Mouse (Mus musculus): ENCODE measurements around the gene Otub1.

The Otub1 gene

GRCm38 (mm10) chr19:7209907-7210646, 4.0 kb upstream of the Otub1 start:
- no peak for DNase-seq (ENCODE audit: low read depth, low spot score)

- DNase-seq (ENCODE audit: low read depth, low spot score), result no peak
Measured at GRCm38 (mm10) chr19:7205326-7205725, 790 bp downstream of the Otub1 start.

GRCm38 (mm10) chr19:7204898-7205297, 1.2 kb downstream of the Otub1 start:
- no peak for DNase-seq (ENCODE audit: low read depth, low spot score)

- DNase-seq (ENCODE audit: low read depth, low spot score), result no peak
Measured at GRCm38 (mm10) chr19:7200427-7200826, 5.7 kb downstream of the Otub1 start.

- no peak for DNase-seq (ENCODE audit: low read depth, low spot score)
Measured at GRCm38 (mm10) chr19:7199089-7199488, 7.0 kb downstream of the Otub1 start.

- DNase-seq (ENCODE audit: low read depth, low spot score), result no peak
Measured at GRCm38 (mm10) chr19:7197445-7197844, 8.7 kb downstream of the Otub1 start.

- DNase-seq (ENCODE audit: low read depth, low spot score), result peak; percentile 61
Measured at GRCm38 (mm10) chr19:7196741-7197270, 9.3 kb downstream of the Otub1 start.

- DNase-seq (ENCODE audit: low read depth, low spot score), result no peak
Measured at GRCm38 (mm10) chr19:7195900-7196728, 10.0 kb downstream of the Otub1 start.

GRCm38 (mm10) chr19:7192561-7192967, 13.6 kb downstream of the Otub1 start:
- no peak for DNase-seq (ENCODE audit: low read depth, low spot score)

- DNase-seq (ENCODE audit: low read depth, low spot score), result no peak
Measured at GRCm38 (mm10) chr19:7191639-7192038, 14.5 kb downstream of the Otub1 start.

GRCm38 (mm10) chr19:7190986-7191385, 15.1 kb downstream of the Otub1 start:
- DNase-seq (ENCODE audit: low read depth, low spot score), result no peak

- DNase-seq (ENCODE audit: low read depth, low spot score), result no peak
Measured at GRCm38 (mm10) chr19:7189026-7189425, 17.1 kb downstream of the Otub1 start.

- DNase-seq (ENCODE audit: low read depth, low spot score), result no peak
Measured at GRCm38 (mm10) chr19:7187157-7187556, 19.0 kb downstream of the Otub1 start.

- DNase-seq (ENCODE audit: low read depth, low spot score), result peak; percentile 81
Measured at GRCm38 (mm10) chr19:7185715-7186291, 20.3 kb downstream of the Otub1 start.

GRCm38 (mm10) chr19:7185059-7185458, 21.1 kb downstream of the Otub1 start:
- no peak for DNase-seq (ENCODE audit: low read depth, low spot score)

GRCm38 (mm10) chr19:7183419-7183818, 22.7 kb downstream of the Otub1 start:
- no peak for DNase-seq (ENCODE audit: low read depth, low spot score)

GRCm38 (mm10) chr19:7182273-7182949, 23.7 kb downstream of the Otub1 start:
- no peak for DNase-seq (ENCODE audit: low read depth, low spot score)

GRCm38 (mm10) chr19:7181496-7181895, 24.6 kb downstream of the Otub1 start:
- DNase-seq (ENCODE audit: low read depth, low spot score), result no peak

GRCm38 (mm10) chr19:7180756-7181405, 25.2 kb downstream of the Otub1 start:
- DNase-seq (ENCODE audit: low read depth, low spot score), result no peak

- DNase-seq (ENCODE audit: low read depth, low spot score), result no peak
Measured at GRCm38 (mm10) chr19:7178841-7179452, 27.2 kb downstream of the Otub1 start.
